Mouse (Mus musculus) kidney, adult 9 months (tissue): ENCODE data around the gene Alg12.
"Not testable (repeated sequence)": the region's sequence is repeated elsewhere in the genome, so short reads cannot be mapped to it uniquely, and the experiment has no call there.

ENCODE experiments used
- DNase-seq: peaks from one replicate; pipeline ENCODE4 v3.0.0; 2022

Gene Alg12

DNA sequence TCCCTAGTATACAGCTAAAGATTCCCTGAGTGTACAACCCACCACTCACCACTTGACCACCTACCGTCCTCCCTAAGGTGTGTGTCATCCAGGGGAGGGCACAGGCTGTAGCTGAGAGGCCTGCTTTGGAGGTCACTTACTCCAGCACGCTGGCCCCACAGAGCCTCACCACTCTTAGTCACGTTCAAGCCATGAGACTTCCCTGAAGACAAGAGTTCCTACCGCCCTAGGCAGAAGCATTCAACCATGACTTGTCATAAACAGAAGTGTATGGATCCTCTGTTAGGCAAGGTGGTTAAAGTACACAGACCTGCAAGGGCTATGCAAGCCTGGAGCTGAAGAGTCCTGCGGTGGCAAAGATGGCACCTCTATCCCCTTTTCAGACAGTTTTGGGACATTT is 11.6 kb upstream of the Alg12 start:
- peak; percentile 56 for DNase-seq

DNA sequence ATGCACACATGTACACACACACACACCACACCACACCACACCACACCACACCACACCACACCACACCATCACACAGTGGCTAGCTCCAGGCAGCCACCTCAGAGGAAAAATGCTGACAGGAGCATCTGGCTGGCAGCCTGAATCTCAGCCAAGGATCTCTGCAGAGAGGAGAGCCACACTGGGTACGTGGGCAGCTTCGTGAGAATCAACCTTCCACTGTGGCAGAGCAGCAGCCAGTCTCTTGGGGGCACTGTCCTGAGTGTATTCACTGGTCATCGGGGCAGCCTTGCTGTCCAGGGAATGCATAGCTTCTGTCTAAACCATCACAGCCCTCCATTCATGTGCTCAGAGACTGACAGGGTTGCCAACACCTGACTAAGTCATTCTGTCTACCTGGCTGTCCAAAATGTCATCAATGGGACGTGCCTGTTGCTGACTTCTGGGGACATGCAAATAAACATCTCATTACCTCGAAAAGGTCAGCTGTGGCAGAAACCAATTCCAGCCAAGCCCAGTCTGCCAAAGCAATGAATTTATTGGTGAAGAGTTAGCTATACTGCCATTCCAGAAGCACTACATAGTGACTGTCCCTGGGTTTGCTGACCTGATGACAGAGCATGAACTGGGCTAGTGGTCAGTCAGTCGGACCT is 10.8 kb upstream of the Alg12 start:
- peak; percentile 82 for DNase-seq

DNA sequence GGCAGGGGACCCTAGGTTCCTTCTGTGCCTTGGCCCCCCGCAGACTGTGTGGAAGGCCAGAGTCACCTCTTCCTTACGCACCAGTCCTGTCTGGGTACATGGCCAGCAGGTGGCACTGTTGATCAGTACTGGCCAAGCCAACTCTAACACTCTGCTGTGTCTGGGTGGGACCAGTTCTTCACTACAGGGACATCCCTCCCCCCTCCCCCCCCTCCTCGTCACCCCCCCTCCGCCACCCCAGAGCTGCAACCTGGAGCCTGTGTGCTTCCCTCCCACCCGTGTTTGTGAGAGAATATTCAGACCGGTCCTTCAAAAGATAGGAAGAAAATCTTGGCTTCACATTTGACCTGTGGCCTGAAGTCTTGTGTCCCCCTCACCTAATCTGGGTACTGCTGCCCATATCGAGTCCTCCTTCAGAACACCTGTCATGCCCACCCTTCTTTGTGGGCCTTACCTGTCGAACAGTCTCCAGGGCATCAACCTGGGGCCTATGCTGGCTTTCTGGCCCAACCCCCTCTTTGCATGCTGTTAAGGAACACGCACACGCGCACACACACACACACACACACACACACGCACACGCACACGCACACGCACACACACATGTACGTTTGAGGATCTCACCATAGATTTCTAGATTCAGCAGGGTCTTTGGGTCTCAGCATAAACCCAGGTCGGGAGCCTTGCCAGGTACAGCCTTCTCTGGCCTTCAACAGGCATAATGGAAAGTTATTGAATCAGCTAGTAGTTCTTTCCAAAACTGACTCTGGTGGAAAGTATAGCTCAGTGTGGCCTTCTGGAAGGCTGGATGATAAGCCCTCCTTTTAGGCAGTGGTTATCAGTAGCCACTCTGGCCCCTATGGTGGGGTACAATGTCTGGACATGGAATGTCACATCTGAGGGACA is 9.9 kb upstream of the Alg12 start:
- DNase-seq, result peak; percentile 95

DNA sequence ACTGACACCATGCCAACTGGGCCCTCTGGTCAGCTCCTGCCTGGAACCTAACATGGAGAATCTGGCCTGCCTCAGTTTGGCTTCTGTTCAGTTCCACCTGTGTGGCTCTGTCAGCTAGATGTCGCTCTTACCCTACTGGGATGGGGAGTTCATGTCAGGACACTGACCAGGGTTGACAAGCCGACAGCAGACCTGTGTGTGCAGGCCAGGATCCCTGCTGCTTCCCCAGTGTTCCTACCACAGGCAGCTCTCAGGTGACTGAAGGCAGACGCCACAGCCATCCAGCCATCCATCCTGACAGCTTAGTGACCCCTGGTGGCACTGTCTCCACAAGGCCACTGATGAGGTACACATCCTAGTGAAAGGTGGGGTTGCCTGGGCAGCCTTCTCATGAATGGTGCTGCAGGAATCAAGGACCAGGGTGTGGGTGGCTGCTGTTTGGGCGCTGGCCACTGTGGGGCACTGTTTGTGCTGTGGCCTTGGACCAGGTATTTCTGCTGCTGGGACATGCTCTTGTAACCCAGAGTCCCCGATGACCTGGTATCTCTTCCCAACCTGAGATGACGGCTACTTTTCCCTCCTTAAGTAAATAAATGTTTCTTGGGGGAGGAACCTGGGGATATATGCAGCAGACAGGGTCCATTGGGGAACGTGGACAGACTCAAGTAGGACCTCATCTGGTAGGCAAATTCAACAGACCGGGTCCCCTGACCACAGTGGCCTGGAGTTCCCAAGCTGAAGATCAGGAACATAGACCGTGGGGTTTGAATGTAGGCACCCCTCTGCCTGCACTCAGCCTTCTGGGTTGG is 9.1 kb upstream of the Alg12 start:
- peak; percentile 92 for DNase-seq

DNA sequence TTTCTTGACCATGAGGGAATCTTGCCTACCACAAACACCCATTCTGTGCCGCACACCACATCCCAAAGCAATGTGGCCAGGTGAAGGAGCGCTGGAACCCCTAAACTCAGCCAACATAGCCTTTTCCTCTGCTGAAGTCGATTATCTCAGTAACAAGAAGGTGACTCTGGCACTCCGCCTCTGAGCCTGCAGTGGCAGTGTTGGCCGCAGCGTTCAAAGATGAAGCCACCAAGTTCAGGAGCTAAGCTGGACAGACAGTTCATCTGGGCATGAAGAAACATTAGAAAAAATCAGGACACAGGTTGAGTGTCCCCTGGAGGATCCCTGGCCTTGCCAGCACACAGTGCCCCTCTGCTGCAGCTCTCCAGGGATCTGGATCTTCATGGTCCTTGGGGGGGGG is 8.3 kb upstream of the Alg12 start:
- DNase-seq, result no peak

DNA sequence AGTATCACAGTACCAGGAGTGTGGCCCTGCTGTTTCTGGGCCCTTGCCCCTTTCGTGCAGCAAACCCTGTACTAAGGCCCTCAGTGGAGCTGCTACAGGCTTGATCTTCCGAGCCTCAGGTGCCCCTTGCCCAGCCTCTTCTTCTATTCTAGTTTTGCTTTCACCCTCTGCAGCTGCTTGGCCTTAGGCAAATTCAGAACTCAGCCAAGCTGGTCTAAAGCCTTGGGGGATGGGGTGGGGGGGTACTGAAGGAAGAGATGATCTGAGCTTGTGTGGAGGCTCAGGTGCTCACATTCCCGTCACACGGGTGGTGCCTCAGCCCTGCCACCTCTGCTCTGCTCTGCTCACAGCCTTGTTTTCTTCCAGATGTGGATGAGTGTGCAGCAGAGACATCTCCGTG is 4.3 kb upstream of the Alg12 start:
- no peak for DNase-seq

DNA sequence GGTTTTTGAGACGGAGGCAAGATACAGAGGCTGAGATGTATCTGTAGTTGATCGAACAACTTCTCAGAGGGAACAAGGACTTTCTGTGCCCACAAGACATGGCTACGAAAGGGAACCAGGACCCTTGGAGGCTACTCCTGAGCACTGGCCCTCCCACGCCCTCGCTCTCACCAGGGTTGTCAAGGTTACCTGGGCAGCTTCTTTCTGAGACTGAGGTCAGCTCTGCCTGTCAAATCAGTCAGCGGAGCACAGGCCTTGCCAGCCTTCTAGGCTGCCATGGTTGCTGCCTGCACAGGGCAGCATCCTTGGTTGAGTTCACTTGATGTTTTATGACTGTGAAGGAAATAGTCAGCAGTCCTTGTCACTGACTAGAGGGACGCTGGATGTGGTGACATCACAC is 3.4 kb upstream of the Alg12 start:
- DNase-seq, result no peak

DNA sequence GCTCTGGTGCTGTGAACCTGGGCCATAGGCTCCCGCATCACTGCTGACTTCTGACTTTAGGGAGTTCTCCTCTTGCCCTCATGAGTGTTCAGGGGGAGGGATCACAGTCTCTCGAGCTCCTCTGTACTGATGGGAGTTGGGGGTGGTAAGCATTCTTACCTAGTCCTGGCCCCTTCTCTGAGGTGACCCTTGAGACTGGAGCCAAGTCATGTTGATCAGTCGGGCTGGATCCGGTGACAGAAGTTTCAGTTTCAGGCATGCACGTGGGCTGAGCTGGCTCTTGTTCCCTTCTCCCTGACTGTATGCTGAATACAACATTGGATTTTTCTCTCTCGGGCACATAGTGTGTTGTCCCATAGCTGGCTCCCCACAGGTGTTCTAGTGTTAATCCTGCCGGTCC is 2.3 kb upstream of the Alg12 start:
- DNase-seq, result no peak

DNA sequence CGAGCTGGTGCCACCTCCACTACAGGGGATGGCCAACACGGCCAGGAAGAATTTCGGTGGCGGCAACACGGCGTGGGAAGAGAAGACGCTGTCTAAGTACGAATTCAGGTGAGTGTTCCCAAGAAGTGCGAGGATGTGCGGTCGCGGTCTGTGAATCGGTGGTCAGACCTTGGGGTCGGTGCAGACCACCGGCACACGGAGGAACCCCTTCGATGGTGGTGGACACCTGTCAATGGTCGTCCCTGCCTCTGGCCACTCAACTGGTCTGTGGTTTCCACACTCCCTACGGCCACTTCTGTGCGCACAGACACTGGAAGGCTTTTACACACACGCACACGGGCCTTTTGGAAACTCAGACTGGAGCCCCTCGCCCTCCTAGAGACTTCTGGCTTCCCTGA is 787 bp upstream of the Alg12 start:
- DNase-seq, result no peak

DNA sequence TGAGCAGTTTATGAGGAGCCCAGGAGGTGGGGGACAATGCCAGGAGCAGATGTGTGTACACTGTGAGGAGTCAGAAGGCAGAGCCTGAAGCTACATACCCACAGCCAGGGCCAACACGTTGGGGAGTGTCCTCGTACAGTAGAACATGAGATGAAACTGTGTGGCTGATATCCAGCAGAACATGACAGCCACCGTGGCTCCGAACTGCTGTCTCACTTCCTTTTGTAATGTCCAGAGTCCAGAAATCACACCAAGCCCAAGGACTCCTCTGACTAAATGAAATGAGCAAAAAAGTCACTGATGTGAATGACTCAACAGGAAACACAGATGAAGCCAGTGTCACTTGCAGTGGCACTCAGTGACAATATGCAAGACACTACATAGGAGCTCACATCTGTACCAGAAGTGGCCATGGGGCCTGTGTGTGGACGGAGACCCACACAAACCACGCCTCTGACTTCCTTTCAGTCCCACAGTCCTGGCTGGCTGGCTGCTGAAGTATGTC is 3.9 kb downstream of the Alg12 start:
- no peak for DNase-seq

DNA sequence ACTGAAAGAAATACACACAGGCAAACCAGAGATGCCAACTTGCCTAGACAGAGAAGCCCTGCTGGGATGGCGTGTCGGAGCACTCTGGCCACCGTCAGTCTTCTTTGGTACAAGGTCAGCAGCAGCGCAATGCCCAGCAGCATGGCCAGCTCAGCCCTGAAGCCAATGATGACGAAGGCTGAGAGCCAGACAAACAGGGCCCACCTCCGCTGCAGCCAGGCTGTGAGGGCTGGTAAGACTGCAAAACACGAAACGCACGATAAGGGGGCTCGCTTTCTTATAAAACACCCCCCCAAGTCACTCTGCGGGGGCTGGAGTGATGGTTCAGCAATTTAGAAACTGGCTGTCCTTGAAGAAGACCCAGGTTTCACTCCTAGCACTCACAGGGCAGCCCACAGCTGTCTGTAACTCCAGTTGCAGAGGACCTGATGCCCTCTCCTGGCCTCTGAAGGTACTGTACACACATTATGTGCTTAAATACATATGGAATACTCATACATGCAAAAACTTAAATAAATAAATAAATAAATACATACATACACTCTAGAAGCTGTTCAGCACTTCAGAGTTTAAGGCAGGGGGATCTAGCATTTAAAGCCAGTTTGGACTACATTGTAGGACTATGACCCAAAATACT is 4.6 kb downstream of the Alg12 start:
- DNase-seq, result no peak

DNA sequence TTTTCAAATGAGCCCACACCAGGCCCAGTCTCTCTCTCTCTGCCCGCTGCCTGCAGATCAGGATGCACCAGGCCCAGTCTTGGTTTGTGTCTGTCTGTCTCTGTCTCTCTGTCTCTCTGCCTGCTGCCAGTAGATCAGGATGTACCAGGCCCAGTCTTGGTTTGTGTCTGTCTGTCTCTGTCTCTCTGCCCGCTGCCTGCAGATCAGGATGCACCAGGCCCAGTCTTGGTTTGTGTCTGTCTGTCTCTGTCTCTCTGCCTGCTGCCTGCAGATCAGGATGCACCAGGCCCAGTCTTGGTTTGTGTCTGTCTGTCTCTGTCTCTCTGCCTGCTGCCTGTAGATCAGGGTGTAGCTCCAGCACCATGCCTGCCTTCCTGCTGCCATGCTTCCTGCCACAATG is 5.2 kb downstream of the Alg12 start:
- not testable (repeated sequence) for DNase-seq

DNA sequence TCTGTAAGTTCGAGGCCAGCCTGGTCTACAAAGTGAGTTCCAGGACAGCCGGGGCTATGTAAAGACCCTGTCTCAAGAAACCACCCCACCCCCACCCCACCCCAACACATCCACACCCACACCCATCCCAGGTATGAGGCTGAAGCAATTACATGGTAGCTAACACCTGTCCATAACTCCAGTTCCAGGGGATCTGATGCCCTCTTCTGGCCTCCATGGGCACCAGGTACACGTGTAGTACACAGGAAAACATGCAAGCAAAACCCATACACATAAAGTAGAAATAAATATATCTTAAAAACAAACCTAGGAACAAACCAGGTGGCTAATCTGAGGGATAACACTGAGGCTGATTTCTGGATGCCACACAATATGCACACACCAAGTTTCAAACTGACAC is 5.9 kb downstream of the Alg12 start:
- no peak for DNase-seq

DNA sequence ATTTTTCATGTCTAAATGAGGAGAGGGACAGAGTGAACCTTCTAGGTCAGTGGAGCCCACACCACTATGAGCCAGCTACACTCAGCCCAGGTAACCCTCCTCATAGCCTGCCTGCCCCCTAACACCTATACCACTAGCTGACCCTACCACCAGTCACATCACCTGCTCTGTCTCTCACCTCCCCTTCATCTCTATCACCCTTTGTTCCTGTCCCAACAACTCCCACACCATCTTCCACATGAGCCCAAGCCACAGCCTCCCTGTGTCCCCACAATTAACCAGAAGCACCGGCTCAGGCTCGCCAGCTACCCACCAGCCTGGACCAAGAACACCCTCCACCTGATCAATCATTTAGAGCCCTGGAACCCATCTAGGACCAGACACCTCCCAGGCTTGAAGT is 8.7 kb downstream of the Alg12 start:
- DNase-seq, result no peak

DNA sequence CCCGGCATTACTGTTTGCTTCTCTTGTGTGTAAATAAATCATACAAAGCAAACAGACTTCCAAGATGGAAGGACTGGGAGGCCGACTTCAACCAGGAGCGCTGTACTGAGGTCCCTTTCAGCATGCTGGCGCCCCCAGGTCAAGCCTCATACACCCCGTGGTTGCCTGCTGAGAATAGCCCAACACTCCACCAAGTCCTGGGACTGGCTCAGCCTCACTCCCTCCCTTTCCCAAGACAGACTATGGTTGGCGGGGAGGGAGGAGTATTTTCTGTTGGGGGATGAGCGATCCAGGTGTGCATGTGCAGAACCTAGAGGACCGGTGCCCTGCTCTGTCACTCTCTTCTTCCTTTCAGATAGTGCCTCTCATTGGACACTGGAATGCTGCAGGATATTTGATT is 11.0 kb downstream of the Alg12 start:
- no peak for DNase-seq

DNA sequence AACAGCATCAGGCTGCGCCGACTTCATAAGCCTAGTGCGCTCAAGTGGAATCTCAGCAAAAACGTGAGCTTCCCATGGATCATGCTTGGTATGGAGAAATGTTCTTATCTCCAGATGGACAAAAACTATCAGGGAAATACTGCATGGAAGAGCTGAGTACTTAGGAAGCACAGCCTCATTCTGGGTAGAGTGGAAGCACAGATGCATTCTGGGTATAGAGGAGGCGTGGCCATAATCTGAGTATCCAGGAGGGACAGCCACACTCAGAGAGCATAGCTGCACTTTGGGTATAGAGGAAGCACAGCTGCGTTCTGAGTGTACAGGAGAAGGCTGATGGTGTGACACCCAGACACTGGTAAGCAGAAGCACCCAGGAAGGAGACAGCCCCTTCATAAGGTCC is 16.8 kb downstream of the Alg12 start:
- no peak for DNase-seq

DNA sequence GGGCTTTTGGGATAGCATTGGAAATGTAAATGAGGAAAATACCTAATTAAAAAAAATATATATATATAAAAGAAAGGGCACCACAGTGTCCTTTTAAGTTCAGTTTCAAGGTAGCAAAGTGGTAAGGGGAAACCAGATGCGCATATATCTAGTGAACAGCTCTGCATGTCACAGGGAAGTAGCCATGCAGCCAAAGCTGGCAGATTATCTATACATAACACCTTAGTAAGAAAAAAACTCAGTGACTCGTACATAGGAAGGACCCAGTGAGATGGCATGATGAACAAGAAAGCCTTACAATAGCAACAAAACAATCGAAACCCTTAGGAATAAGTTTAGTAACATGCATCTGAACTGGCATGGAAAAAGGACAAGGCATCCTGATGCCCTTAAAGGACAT is 17.2 kb downstream of the Alg12 start:
- DNase-seq, result no peak

DNA sequence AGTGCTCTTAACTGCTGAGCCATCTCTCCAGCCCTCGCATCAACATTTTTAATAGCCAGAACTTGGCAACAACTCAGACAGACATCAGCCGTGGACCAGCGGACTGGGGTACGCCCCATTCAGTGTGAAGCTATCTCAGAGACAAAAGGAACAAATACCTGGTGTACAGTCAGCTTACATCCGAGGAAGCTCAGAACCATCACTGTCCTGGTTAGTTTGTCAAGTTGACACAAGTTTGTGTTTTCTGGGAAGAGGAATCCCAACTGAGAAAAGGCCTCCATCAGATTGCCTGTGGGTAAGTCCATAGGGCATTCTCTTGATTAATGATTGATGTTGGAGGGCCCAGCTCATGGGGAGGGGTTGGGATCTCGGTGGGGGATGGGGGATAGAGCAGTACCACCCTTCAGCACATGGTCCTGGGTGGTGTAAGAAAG is 18.2 kb downstream of the Alg12 start:
- peak; percentile 75 for DNase-seq

DNA sequence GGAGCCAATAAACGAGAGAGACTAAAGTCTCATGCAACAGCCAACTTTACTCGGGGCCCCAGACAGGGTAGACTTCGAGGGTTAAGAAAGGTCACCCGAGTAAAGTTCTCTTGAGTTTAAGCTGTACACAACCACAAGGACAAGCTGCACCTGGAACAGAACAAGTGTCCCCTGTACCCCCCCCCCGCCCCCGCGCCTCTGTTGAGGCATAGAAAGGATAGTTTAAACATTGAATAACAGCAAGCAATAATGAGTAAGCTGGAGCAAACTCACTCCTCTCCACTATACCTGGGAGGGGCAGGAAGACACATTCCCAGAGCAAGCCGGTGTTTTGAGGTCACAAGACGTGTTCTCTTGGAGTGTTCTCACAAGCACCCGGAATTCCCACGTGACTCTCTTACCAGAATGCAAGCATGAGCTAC is 19.2 kb downstream of the Alg12 start:
- DNase-seq, result peak; percentile 72

DNA sequence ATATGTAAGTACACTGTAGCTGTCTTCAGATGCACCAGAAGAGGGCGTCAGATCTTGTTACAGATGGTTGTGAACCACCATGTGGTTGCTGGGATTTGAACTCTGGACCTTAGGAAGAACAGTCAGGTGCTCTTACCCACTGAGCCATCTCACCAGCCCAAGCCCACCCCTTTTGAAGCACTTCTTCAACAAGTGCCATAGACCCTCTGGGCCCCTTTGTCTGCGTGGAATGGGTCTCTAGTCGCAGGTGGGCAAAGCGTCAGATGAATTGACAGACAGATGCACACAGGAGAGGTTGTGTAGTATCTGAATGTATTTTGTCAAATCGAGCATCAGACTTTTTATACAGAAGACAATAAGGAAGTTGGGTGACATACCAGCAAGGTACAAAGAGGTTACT is 24.4 kb downstream of the Alg12 start:
- DNase-seq, result not testable (repeated sequence)

DNA sequence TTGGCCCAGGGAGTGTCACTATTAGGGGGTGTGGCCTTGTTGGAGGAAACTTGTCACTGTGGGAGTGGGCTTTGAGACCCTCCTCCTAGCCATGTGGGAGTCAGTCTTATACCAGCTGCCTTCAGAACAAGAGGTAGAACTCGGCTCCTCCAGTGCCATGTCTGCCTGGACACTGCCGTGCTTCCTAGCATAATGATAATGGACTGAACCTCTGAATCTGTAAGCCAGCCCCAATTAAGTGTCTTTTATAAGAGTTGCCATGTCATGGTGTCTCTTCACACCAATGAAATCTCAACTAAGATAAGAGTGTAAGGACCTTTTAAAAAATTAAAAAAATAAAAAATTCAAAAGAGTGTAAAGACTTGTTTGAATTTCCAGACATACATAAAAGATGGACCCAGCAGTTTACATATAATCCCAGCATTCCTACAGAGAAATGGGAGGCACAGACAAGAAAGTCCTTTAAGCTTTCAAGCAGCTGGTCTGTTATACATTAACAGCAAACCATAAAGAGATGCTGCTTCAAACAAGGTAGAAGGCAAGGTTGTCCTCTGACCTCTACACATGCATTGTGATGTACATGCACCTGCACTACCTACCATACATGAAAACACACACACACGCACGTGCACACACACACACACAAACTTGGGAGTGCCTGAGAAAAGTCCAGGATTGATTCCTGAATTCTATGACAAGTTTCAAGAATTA is 26.8 kb downstream of the Alg12 start:
- no peak for DNase-seq

DNA sequence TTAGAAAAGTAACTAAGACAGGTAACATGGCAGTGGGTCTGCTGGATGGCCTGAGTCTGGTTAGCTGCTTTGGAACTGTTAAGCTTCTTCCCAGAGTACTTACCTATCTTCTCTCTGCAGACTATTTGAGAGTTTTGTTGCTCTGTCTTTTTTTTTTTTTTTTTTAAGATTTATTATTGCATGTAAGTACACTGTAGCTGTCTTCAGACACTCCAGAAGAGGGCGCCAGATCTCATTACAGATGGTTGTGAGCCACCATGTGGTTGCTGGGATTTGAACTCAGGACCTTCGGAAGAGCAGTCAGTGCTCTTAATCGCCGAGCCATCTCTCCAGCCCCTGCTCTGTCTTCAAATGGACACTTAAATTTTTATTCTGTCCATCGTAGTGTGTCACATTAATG is 44.5 kb downstream of the Alg12 start:
- DNase-seq, result not testable (repeated sequence)
